Mouse (Mus musculus): ENCODE measurements at regions not wholly inside any gene's neighbourhood (a gene's known extent, or its start where the extent isn't known, plus 50 kb on each side); places are given as distances from the start of the nearest gene placed in this dataset.
A peak's percentile ranks its signal among the peaks of the same experiment; 100 is the strongest.

GRCm38 (mm10) chr1:128826419-128826818 lies 234.3 kb upstream of the Cxcr4 start:
- no peak for DNase-seq (ENCODE audit: low read depth, low spot score)

- DNase-seq (ENCODE audit: low read depth, low spot score), result no peak
These were observed 233.0 kb upstream of the Cxcr4 start for GRCm38 (mm10) chr1:128824916-128825683.

- DNase-seq (ENCODE audit: low read depth, low spot score), result peak; percentile 54
These were observed 232.1 kb upstream of the Cxcr4 start for GRCm38 (mm10) chr1:128824235-128824634.

GRCm38 (mm10) chr1:128821991-128822390 lies 229.9 kb upstream of the Cxcr4 start:
- no peak for DNase-seq (ENCODE audit: low read depth, low spot score)

GRCm38 (mm10) chr1:128820527-128820926 lies 228.4 kb upstream of the Cxcr4 start:
- no peak for DNase-seq (ENCODE audit: low read depth, low spot score)

GRCm38 (mm10) chr1:128819611-128820010 lies 227.5 kb upstream of the Cxcr4 start:
- DNase-seq (ENCODE audit: low read depth, low spot score), result no peak

GRCm38 (mm10) chr1:128813379-128813778 lies 221.3 kb upstream of the Cxcr4 start:
- no peak for DNase-seq (ENCODE audit: low read depth, low spot score)

GRCm38 (mm10) chr1:128810860-128811259 lies 218.8 kb upstream of the Cxcr4 start:
- no peak for DNase-seq (ENCODE audit: low read depth, low spot score)

GRCm38 (mm10) chr1:128810094-128810493 lies 218.0 kb upstream of the Cxcr4 start:
- no peak for DNase-seq (ENCODE audit: low read depth, low spot score)

GRCm38 (mm10) chr1:128809601-128810000 lies 217.5 kb upstream of the Cxcr4 start:
- no peak for DNase-seq (ENCODE audit: low read depth, low spot score)

GRCm38 (mm10) chr1:128808599-128808998 lies 216.5 kb upstream of the Cxcr4 start:
- no peak for DNase-seq (ENCODE audit: low read depth, low spot score)

- no peak for DNase-seq (ENCODE audit: low read depth, low spot score)
These were observed 213.9 kb upstream of the Cxcr4 start for GRCm38 (mm10) chr1:128805687-128806653.

GRCm38 (mm10) chr1:128803433-128804060 lies 211.5 kb upstream of the Cxcr4 start:
- no peak for DNase-seq (ENCODE audit: low read depth, low spot score)

GRCm38 (mm10) chr1:128803058-128803432 lies 211.0 kb upstream of the Cxcr4 start:
- no peak for DNase-seq (ENCODE audit: low read depth, low spot score)

- no peak for DNase-seq (ENCODE audit: low read depth, low spot score)
These were observed 206.6 kb upstream of the Cxcr4 start for GRCm38 (mm10) chr1:128798721-128799120.

GRCm38 (mm10) chr1:128795654-128796053 lies 203.6 kb upstream of the Cxcr4 start:
- no peak for DNase-seq (ENCODE audit: low read depth, low spot score)

- no peak for DNase-seq (ENCODE audit: low read depth, low spot score)
These were observed 198.8 kb upstream of the Cxcr4 start for GRCm38 (mm10) chr1:128790881-128791280.

- DNase-seq (ENCODE audit: low read depth, low spot score), result no peak
These were observed 197.7 kb upstream of the Cxcr4 start for GRCm38 (mm10) chr1:128789567-128790335.

- DNase-seq (ENCODE audit: low read depth, low spot score), result no peak
These were observed 196.1 kb upstream of the Cxcr4 start for GRCm38 (mm10) chr1:128788227-128788626.

GRCm38 (mm10) chr1:128786941-128787569 lies 195.0 kb upstream of the Cxcr4 start:
- no peak for DNase-seq (ENCODE audit: low read depth, low spot score)

GRCm38 (mm10) chr1:128782286-128782685 lies 190.2 kb upstream of the Cxcr4 start:
- no peak for DNase-seq (ENCODE audit: low read depth, low spot score)

Measured in embryo, embryonic 11.5 days (tissue).